Mouse (Mus musculus): ENCODE data around the gene Clgn.

DNA sequence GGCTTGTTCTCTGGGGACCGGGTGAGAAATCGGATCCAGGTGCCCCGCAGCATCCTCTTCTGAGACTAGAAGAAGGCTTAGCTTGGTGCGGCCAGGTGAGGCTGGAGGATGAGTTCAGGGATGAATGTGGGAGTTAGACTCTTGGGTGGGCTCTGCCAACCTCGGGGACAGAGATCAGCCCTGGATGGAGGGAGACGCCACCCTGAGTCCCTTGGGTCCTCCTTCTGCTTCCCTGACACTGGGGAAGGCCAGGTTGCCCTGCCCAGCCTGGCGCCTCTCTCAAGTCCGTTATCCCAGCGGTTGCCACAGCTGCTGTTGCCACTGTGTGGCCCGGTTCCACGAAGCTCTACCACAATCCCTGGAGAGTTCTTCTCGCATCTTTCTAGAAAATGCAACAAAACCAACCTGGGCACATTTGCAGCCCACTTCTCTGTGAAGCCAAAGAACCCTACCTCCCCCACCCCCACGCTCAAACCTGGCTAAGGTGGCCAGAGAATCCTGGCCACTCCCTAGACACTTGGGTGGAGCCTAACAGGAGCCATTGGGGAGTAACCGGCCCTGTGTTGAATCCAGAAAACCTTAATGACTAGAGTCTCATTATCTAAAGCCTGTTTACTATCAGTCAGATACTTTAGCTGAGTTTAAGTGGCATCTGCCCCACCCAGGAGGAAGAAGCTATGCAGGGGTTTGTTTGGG is 487 bp downstream of the Clgn start:
- TF ChIP-seq CTCF (IDR thresholded peaks at IDR 0.05; ENCODE audit: low read depth): no peak
- no peak for TF ChIP-seq EP300 (IDR thresholded peaks at IDR 0.05; ENCODE audit: low read depth)

Data from liver, embryonic 14.5 days (tissue).